Mouse (Mus musculus) adrenal gland, adult 8-10 months (tissue): ENCODE measurements around the gene Cfap97. TPM values are rescaled to one million over a fixed set of nuclear protein-coding genes. Genes with fewer than 3 reads are reported as not detected.
A peak's percentile ranks its signal among the peaks of the same experiment; 100 is the strongest.
"Not testable (repeated sequence)": the region's sequence is repeated elsewhere in the genome, so short reads cannot be mapped to it uniquely, and the experiment has no call there.

ENCODE experiments used
- DNase-seq: peaks from one replicate; pipeline ENCODE4 v3.0.0; 2022
- total RNA-seq, 4 experiments: library from RNA; stranded (reverse); gene quantifications; 2 replicates each; pipeline ENCODE4 v1.2.4; 2022

Cfap97 gene
- total RNA-seq: 10 to 100 TPM; 24.3 to 28.4 (median 24.9) TPM

GRCm38 (mm10) chr8:46151202-46152062 is at the start of gene Cfap97:
Gene Cfap97, plus strand, starts transcription at chr8:46151771.
- peak; percentile 28 for DNase-seq

GRCm38 (mm10) chr8:46103434-46103833 is 48.1 kb upstream of the Cfap97 start:
- no peak for DNase-seq

- DNase-seq: no peak
These were observed 43.9 kb upstream of the Cfap97 start for GRCm38 (mm10) chr8:46107690-46108089.

GRCm38 (mm10) chr8:46113421-46114170 is 38.0 kb upstream of the Cfap97 start:
- not testable (repeated sequence) for DNase-seq

- no peak for DNase-seq
These were observed 34.4 kb upstream of the Cfap97 start for GRCm38 (mm10) chr8:46117172-46117571.

- DNase-seq: no peak
These were observed 32.4 kb upstream of the Cfap97 start for GRCm38 (mm10) chr8:46119176-46119575.

- no peak for DNase-seq
These were observed 29.1 kb upstream of the Cfap97 start for GRCm38 (mm10) chr8:46122498-46122897.

- DNase-seq: no peak
These were observed 21.1 kb upstream of the Cfap97 start for GRCm38 (mm10) chr8:46130426-46130825.

GRCm38 (mm10) chr8:46135546-46135945 is 16.0 kb upstream of the Cfap97 start:
- DNase-seq: not testable (repeated sequence)

- DNase-seq: no peak
These were observed 14.2 kb upstream of the Cfap97 start for GRCm38 (mm10) chr8:46137336-46137735.

GRCm38 (mm10) chr8:46137843-46138596 is 13.6 kb upstream of the Cfap97 start:
- no peak for DNase-seq

- DNase-seq: no peak
These were observed 11.0 kb upstream of the Cfap97 start for GRCm38 (mm10) chr8:46140376-46141120.

GRCm38 (mm10) chr8:46141688-46142087 is 9.9 kb upstream of the Cfap97 start:
- DNase-seq: no peak

- DNase-seq: no peak
These were observed 9.0 kb upstream of the Cfap97 start for GRCm38 (mm10) chr8:46142498-46143081.

GRCm38 (mm10) chr8:46143470-46143869 is 8.1 kb upstream of the Cfap97 start:
- DNase-seq: no peak

- DNase-seq: no peak
These were observed 7.6 kb upstream of the Cfap97 start for GRCm38 (mm10) chr8:46143924-46144323.

- no peak for DNase-seq
These were observed 5.4 kb upstream of the Cfap97 start for GRCm38 (mm10) chr8:46146173-46146572.

- DNase-seq: no peak
These were observed 2.3 kb upstream of the Cfap97 start for GRCm38 (mm10) chr8:46149306-46149705.

- no peak for DNase-seq
These were observed 1.8 kb upstream of the Cfap97 start for GRCm38 (mm10) chr8:46149782-46150181.

- peak; percentile 83 for DNase-seq
These were observed 777 bp downstream of the Cfap97 start, which contains the start of gene Snx25 for GRCm38 (mm10) chr8:46152064-46153031. Gene Snx25, minus strand, starts transcription at chr8:46152159.
